Mouse (Mus musculus) neural tube, embryonic 10.5 days (tissue): Measurements from ENCODE around the gene Alox5ap.
A peak's percentile ranks its signal among the peaks of the same experiment; 100 is the strongest.

Experiments
- DNase-seq: peaks from one replicate; pipeline ENCODE4 v3.0.0-alpha.2; 2017; ENCODE audit warnings: low spot score; ENCODE audit errors: extremely low spot score

The Alox5ap gene

DNA sequence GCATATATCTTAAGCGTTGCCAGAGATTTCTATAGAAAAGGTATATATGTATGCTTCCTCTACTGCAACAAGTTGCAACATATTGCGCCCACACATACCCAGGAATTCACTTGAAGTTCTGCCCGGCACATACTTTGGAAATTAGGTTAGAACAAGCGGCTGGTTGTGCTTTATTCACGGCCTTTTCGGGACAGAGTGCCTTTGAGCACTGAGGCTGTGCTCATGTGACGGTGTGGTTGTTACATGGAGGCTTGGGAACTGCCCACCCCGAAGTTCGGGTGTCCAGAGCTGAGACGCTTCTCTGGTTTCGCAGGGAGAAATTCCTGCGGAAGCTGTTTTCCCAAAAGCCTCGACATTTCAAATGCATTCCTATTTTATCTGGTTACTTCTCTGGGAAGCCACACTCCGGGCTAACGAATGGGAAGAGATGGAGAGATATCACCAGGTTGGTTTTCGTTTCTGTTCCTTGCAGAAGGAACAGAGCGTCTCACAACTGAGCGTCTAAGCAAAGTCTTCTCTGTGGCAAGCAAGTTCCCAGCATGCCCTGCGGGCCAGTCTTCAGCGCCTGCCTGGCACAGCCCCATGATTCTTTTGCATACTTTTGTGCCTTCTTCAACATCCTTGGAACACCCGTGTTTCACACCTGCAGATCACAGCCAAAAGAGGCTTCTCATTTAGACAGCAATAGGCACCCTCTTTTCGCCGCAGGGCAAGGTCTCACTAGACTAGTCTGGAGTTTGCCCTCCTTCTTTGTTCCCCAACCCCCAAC lies 48.5 kb downstream of the Alox5ap start:
- DNase-seq = no peak

DNA sequence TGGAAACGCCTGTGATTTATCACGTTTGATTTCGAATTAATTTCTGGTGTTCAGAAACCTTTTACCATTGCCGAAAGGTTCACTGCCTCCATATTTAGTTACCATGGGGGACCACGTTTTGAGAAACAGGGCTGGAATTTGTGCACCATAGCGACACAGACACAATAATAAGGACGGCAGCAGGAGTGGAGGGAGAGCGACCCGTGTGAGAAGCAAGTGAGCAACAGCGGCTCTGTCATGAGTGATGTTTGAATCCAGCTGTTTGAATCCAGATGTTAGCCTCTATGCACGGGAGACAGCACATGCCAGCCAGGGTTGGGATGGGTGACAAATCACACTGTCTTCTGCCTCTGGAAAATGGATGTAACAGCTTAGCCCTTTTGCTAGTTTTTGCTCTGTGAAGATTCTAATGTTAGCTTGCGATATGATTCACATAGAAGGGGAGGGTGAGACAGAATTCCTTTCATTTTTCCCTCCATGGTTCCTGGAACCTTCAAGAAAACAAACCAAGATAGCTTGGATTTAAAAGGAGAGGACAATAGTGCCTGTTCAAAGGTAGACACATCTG lies 50.0 kb downstream of the Alox5ap start:
- no peak for DNase-seq

DNA sequence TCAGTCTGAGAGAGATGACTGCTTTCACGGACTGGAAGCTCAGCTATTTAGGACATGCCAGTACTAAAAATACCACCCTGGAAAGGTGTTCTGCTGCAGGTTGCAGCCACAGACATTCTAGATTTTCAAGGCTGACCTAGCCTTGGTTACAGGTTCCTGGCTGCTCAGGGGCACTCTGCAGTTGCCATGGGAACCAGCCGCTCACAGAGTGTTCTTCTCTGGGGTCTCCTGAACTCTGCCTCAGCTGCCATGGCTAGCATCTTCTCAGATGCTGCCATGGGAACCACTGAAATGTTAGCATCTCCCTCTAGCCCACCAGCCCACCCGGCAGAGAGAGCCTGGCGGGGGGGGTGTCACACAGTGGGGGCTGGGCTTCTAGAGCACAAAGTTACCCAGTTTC lies 52.4 kb downstream of the Alox5ap start:
- DNase-seq = no peak

DNA sequence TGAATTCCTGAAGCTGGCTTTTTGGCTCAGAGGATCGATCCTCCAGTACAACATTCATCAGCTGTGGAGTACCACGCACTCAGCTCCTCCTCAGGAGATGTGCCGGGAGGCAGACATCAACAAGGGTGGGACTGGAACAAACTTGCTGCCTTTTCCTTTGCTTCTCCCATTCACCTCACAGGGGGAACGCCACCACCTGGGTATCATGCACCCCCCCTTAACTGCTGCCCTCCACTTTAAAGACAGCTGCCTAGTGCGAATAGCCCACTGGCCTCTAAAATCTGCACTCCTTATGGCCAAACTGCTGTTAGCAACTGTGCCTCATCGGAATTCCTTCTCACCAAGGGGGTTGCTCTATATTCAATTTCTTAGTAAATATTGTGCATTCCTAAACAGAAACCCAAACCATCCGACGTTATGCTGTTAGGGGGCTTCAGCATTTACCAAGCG lies 55.3 kb downstream of the Alox5ap start:
- DNase-seq = peak; percentile 55

DNA sequence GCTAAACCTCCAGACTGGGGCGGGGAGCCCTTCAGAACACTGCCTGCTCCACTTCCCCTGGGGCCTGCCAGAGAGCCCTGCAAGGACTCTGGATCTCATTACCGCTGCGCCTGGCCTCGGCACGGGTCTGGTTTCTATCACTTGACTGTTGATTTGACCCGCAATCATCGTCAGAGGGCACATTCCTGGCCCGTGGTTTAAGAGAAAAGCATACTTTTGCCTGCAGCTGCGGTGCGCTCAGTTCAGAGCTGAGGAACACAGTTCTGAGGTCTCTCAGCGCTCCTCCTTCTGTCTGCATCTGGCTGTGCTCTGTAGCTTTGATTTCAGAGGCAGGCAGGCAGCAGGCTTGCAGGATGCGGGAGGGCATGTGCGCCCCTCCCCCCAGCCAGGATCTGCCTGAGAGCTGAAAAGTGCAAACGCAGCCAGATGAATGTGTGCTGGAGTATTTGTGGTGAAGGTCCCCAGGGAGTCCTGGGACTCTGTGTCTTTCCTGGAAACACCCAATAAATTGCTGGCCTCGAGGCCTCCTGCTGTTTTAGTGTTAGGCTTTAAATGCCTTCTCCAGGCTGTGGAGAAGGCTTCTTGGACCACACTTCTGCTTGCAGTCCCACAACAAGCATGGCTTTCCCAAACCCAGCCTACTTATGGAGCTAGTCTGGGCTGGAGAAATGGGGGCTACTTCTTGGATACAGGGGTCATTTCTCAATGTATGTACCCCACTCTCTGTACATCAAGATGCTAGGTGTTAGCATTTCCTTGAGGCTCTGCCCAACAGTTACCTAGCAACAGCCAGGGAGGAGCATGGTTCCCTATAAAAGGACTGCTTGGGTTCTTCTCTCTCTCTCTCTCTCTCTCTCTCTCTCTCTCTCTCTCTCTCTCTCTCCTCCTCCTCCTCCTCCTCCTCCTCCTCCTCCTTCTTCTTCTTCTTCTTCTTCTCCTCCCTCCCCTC lies 56.2 kb downstream of the Alox5ap start:
- peak; percentile 90 for DNase-seq

DNA sequence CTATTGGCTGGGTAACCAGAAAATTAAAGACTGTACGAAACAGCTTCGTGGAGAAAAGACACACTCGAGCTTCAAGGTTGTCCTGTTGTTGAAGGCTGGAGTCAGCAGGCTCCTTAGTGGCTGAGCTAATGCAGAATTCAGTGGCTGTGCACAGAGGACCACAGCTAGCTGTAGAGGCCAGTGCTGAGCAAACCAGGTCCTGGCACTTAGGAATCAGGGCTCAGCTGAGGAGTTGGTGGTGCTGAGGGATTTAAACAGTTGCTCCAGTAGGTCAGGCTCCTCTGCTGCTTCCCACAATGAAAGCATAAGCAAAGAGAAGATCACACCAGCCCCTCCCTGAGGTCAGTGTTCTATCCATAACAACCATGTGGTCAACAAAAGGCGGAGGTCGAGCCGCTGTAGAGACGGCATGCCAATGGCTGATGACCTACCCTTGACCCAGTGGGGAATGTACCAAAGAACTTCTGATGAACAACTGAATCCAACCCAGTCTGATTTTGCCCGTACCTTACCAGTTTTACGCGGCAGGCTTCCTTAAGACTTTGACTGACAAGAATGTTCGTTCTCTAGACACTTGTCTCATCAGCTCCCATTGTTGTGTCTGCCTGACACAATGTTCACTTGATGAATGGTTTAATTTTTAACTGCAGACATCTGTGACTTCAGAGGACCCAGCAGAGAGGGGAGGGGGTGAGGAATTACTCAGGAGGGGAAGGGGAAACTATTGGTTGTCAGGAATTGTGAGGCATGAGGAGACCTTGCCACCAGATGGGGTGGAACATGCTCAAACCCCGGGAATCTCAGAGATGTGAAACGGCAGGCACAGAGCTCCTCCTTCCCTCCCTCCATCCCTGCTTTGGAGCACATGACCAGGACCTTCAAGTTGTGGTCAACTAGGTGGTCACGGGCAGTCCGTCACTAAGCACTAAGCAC lies 57.6 kb downstream of the Alox5ap start:
- peak; percentile 66 for DNase-seq

DNA sequence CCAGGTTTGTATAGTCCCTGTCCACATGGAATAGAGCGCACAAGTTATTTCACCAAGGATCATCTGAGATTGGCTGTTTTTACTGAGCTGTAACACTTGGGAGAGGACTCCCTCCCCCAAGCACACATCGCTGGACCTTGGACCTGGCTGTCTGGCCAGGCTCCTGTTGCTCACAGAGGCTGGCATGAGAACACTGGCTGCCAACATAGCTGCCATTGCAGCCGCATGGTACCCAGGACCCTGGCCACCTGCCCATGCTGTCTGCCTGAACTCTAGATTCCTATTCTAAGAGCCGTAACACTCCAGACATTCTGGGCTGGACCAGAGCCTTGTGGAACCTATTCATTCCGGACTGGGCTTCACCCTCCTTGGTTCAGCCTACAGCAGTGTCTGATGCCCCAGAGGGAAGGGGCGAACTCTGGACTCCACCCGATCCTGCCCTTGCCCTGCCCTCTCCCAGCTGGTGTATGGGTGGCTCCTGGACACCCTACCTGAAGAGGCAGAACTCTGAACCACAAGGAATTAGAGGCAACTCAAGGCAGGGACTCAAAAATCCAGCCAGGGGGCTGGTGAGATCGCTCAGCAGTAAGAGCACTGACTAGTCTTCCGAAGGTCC lies 58.5 kb downstream of the Alox5ap start:
- no peak for DNase-seq

DNA sequence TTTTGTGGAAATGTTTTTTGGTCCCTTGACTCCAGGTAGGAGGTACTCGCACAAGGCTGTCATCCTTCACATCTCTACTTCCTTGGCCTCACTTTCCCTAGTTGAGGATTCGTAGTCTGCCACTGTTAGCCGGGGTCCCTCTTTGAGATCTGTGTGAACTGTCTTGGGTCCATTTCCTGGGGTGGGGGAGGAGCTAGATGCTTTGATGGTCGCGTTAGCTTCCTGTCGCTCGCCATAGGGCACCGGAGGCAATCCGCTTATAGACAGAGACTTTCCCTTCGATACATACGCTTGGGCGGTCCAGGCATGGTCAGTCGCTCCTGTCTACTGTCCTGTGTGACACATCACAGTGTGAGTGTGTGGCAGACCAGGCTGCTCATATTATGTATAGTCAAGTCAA lies 60.2 kb downstream of the Alox5ap start:
- no peak for DNase-seq

DNA sequence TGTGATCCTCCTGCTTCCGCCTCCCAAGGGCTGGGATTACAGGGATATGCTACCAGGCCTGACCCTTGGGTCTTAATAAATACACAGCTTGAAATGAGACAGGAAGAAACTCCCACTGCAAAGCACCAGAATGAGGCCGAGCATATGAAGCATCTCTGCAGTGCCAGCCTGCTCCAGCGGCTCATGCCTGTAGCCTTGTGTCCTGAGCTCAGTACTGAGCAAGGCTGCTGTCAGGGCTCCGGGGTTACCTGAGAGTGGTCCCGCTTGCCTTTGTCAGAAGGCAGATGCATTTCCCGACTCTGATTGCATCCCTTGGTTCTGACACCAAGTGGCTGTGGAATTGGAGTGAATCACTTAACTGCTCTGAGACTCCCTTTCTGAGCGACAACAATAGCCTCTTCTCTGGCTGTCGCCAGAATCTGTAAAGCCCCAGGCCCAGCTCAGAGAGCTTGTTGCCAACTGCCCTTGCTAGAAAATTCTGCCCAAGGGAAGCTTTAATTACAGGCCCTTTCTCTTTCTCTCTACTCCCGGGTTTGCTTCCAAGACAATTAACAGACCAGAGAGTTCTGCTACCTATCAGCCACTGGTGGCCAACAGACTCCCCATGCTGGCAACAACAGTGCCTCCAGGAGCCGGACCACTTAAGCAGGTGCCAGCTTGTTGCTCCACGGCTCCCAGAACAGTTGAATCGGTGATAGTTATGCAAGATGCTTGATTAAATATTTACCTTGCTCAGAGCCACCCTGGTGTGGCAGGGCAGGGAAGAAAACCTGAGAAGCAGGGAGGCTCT lies 64.7 kb downstream of the Alox5ap start:
- DNase-seq = no peak

DNA sequence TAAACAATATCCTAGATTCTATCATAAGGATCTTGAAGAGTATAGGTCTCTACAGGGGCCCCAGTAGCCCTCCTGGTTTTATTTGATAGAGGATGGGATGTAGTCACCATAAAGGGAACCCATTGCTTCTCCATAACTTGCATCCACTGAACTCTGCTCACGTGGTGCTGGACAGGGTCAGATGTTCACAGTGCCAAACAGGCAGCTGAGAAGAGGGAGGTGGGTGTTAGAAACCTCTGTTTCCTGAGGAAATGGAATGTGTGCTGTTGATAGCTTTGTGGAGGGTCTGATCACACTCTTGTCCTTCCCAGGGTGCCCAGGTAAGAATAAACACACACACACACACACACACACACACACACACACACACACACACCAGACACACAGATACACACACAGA lies 66.0 kb downstream of the Alox5ap start:
- DNase-seq = no peak

DNA sequence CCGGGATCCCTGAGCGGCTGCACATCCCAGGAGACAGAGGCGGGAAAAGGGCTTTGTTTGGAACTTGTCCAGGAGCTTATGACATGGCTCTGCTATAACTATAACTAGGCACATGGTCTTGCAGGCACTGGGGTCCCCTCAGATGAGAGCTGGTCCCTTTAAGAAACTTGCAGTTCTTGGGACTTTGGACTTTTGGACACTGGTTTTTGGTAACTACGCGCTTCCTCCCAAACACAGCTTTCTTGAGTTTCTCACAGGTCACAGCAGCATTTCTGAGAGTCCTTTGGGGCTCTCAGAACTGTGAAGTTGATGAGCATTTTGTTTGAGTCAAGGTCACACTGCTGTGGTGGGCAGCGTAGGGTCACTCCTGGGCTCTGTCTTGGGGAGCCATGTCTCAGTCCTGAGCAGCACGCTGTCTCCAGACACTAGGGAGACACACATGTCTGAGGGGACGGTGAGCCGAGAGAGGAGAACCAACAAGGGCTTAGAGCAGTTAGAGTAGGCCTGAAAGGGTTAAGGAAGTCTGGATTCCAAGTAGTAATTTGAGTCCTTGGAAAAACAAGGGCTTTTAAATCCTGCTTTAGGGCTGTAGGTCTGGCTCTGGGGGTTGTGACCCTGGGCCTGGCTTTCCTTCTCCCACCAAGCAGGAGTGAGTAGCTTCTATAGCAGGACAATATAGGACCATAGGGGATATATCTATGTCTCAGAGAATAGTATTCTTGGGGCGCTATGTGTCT lies 67.0 kb downstream of the Alox5ap start:
- DNase-seq = peak; percentile 50

DNA sequence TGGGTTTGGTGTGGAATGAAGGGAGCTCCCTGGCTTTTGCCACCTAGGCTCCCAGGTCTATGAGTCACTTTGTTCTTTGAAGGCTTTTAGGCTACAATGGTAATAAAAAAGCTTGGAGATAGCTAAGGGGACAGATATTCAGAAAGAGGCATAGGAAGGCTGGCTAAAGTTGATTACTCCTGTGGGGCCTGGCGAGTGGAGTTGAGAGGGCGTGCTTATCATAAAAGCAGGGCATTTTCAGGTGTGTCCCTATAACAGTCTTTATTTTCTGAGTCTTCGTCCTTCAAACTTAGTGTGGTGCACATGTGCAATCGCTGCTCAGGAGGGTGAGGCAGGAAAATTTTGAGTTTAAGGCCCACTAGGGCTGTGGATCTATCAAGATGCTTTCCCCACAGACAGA lies 68.2 kb downstream of the Alox5ap start:
- no peak for DNase-seq

DNA sequence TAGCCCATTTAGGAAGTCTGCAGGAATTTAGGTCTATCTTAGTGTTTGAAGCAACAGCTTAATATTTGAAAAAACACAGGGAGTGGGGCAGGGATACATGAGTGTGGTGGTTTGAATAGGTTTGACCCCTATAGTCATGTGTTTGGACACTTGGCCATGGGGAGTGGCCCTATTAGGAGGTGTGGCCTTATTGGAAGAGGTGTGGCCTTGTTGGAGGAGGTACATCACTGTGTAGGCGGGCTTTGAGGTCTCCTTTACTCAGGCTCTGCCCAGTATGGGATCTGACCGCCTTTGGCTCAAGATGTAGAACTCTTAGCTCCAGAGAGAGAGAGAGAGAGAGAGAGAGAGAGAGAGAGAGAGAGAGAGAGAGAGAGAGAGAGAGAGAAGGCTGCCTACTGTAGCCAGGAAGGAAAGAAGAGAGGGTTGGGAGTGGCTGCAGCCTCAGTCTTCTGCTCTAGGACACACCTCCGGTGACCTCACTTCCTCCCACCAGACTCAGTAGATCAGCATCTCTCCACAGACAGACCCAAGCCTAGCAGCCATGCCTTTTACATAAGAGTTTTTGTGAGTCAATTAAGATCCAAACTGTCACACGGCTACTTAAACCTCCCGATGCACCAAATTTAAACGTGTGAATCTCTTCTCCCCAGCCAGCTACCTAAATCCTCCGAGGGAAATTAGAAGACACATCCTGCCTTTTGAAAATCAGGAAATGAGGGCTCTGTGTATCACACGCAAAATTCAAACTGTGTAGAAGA lies 69.6 kb downstream of the Alox5ap start:
- no peak for DNase-seq

DNA sequence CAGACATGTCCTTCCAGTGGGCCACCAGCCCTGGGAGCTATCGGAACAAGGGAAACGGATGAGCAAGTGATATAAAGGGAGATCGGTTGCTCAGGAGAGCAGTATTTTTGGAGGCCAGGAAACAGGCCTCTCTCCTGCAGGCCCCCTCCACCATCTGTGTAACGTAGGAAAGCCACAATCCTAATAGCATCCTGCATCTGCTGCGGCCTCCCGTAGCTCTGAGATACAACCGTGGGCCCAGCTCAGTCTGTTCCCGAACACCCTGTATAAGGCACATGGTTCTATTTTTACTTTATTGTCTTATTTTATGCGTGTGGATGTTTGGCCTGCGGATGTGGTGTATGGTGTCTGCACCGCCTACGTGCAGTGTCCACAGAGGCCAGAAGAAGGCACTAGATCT lies 70.4 kb downstream of the Alox5ap start:
- no peak for DNase-seq

DNA sequence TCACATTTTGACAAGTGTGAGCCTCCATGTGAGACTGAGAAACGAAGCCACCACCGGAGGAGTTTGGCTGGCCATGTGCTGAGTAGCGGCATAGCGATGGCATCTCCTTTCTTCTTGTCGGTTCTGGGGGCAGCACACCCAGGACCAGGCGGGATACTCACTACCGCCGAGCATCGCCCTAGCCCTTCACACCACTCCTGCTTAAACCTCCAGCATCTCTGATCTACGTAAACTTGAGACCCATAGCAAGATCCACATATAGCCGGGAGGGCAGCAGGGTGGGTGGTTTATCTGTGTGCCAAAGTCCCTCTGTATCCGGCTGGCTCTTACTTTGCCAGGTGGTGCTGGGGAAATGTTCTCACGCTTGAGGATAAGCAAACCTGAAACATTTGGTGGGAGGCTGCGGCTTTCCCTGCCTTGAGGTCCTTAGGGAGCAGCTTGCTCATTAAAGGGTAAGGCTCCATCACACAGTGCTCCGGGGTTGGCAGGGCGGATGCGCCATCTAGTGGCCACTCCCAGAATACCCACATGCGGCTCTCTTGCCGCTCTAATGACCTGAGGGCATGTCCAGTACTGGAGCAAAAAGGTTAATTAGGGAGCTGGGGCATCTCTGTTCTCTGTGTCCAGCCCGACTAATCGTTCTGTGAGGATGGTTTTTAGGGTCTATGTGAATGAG lies 71.1 kb downstream of the Alox5ap start:
- DNase-seq = peak; percentile 91

DNA sequence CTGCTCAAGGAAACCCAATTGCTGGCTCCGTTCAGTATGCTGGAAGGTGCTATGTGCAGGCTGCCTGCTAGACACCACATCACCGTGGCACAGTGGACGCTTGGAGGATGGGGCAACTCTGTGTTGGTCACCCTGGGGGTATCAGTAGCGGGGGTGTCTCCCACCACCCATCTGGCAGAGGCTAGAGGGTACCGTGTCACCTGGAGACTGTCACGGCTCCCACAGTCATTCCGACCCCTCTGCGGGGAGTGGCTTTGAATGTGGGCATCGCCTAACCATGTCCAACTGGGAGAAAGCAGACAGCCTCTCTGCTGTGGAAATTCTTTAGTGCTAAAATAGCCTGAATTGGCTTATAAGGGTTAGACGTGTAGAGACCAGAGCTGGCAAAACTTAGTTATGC lies 72.6 kb downstream of the Alox5ap start:
- no peak for DNase-seq
